Mouse (Mus musculus) lung, postnatal 0 days (tissue): ENCODE data around the gene Pdzd7. TPM values are rescaled to one million over a fixed set of nuclear protein-coding genes. Genes with fewer than 3 reads are reported as not detected.

Experiments
- ATAC-seq: fragments of 200-750 bp; cut with Nextera tagmentation; 2 replicates; pipeline ENCODE4 v1.8.0; 2017; ENCODE audit warnings: moderate library complexity
- DNase-seq: peaks from one replicate; pipeline ENCODE4 v3.0.0-alpha.2; 2016; ENCODE audit warnings: low spot score
- H3K27ac ChIP-seq: fragments of 300-500 bp; sonication (generic); 2 replicates; pipeline ENCODE4 v1.5.1; 2014; ENCODE audit warnings: antibody characterized with exemption, mild to moderate bottlenecking, low read length, mixed read lengths
- H3K27me3 ChIP-seq: fragments of 300-500 bp; sonication (generic); replicated peaks from 2 replicates; pipeline ENCODE4 v1.6.1; 2014; ENCODE audit warnings: low read length, mixed read lengths; ENCODE audit not compliant: insufficient read depth
- H3K36me3 ChIP-seq: fragments of 300-500 bp; sonication (generic); 2 replicates; pipeline ENCODE4 v1.6.1; 2014; ENCODE audit warnings: low read length, mixed read lengths; ENCODE audit not compliant: insufficient read depth
- H3K4me1 ChIP-seq: fragments of 300-500 bp; sonication (generic); 2 replicates; pipeline ENCODE4 v1.6.1; 2014; ENCODE audit warnings: antibody characterized with exemption, low read depth, low read length, mixed read lengths; ENCODE audit not compliant: insufficient read depth
- H3K4me2 ChIP-seq: fragments of 300-500 bp; sonication (generic); replicated peaks from 2 replicates; pipeline ENCODE4 v1.6.1; 2014; ENCODE audit warnings: low read depth, mild to moderate bottlenecking, low read length, moderate library complexity, mixed read lengths
- H3K4me3 ChIP-seq: fragments of 300-500 bp; sonication (generic); 2 replicates; pipeline ENCODE4 v1.5.1; 2014; ENCODE audit warnings: low read depth, low read length
- H3K9ac ChIP-seq: fragments of 300-500 bp; sonication (generic); replicated peaks from 2 replicates; pipeline ENCODE4 v1.6.1; 2014; ENCODE audit warnings: low read depth, mild to moderate bottlenecking
- H3K9me3 ChIP-seq: fragments of 300-500 bp; sonication (generic); 2 replicates; pipeline ENCODE4 v1.6.1; 2016; ENCODE audit warnings: low read length, mixed read lengths
- CTCF ChIP-seq: IDR thresholded peaks from 2 replicates; pipeline ENCODE4 v1.5.1; 2016; ENCODE audit warnings: antibody characterized with exemption, mild to moderate bottlenecking
- EP300 ChIP-seq: IDR thresholded peaks from 2 replicates; pipeline ENCODE4 v1.6.1; 2016; ENCODE audit warnings: antibody characterized with exemption, mild to moderate bottlenecking, control low read depth
- WGBS: fragments of 180-500 bp; shearing (Covaris S2); extraction: QIAGEN DNeasy Blood & Tissue Kit; methylation state at CpG from one replicate; pipeline ENCODE4 v1.1.7; 2014; 5-methylcytosine and 5-hydroxymethylcytosine counted together
- polyA plus RNA-seq: library from polyadenylated mRNA; unstranded; fragments of >200 nt; fragmentation: Nextera tagmentation; extraction: Ambion mirVana; gene quantifications from 2 replicates; pipeline ENCODE4 v1.2.1, GENCODE M21; 2015

The Pdzd7 gene
- polyA plus RNA-seq, 1 experiment from 2014 or later = 0.12 TPM

- no peak overlapping the region for H3K4me2 ChIP-seq
- WGBS = 44% methylated on average over 20 of the region's 20 CpGs
- ATAC-seq (peak; percentile 57), DNase-seq (peak; percentile 65)
- H3K27ac ChIP-seq = no peak overlapping the region
- no peak for TF ChIP-seq EP300
- peak; percentile 77 for TF ChIP-seq CTCF
- H3K36me3 ChIP-seq = no peaks in the 10 kb centered on the region
- H3K27me3 ChIP-seq = peaks cover 28% of the 10 kb centered on the region
- H3K9ac ChIP-seq = no peak overlapping the region
- no peaks in the 10 kb centered on the region; the same call in 1 of the 2 replicates for H3K4me1 ChIP-seq
- no peak overlapping the region for H3K4me3 ChIP-seq
- H3K9me3 ChIP-seq = no peaks in the 10 kb centered on the region
Observed at GRCm38 (mm10) chr19:45063565-45064292, 18.2 kb upstream of the Pdzd7 start.

GRCm38 (mm10) chr19:45058841-45059240 lies 13.3 kb upstream of the Pdzd7 start:
- Histone ChIP-seq H3K36me3 (no peaks in the 10 kb centered on the region), H3K9me3 (no peaks in the 10 kb centered on the region), H3K4me3 (peak overlapping the region; percentile 56), H3K4me2 (peak overlapping the region; percentile 74), H3K27ac (peak overlapping the region; percentile 97), H3K27me3 (no peaks in the 10 kb centered on the region), H3K9ac (peak overlapping the region; percentile 59), H3K4me1 (peaks cover 10% of the 10 kb centered on the region; the same call in 1 of the 2 replicates)
- WGBS = 1% methylated on average over 14 of the region's 14 CpGs
- no peak; the same call in 1 of the 2 replicates for ATAC-seq
- TF ChIP-seq CTCF (no peak), EP300 (no peak)
- no peak for DNase-seq

GRCm38 (mm10) chr19:45058113-45058839 lies 12.8 kb upstream of the Pdzd7 start:
- Histone ChIP-seq H3K4me2 (peak overlapping the region; percentile 74), H3K27ac (peak overlapping the region; percentile 97), H3K9me3 (no peaks in the 10 kb centered on the region), H3K36me3 (no peaks in the 10 kb centered on the region), H3K4me1 (peaks cover 10% of the 10 kb centered on the region; the same call in 1 of the 2 replicates), H3K27me3 (no peaks in the 10 kb centered on the region), H3K4me3 (peak overlapping the region; percentile 56), H3K9ac (peak overlapping the region; percentile 59)
- TF ChIP-seq EP300 (peak; percentile 91), CTCF (peak; percentile 12; the same call in 1 of the 2 replicates)
- DNase-seq = peak; percentile 99
- under 1% methylated on average over 34 of the region's 34 CpGs for WGBS
- peak; percentile 92 for ATAC-seq

GRCm38 (mm10) chr19:45057724-45058112 lies 12.2 kb upstream of the Pdzd7 start:
- Histone ChIP-seq H3K4me3 (peak overlapping the region; percentile 56), H3K27ac (peak overlapping the region; percentile 97), H3K9ac (peak overlapping the region; percentile 43), H3K4me2 (peak overlapping the region; percentile 74), H3K27me3 (no peaks in the 10 kb centered on the region), H3K36me3 (no peaks in the 10 kb centered on the region), H3K4me1 (peaks cover 10% of the 10 kb centered on the region; the same call in 1 of the 2 replicates), H3K9me3 (no peaks in the 10 kb centered on the region)
- TF ChIP-seq EP300 (no peak), CTCF (no peak)
- 26% methylated on average over 7 of the region's 7 CpGs for WGBS
- no peak for ATAC-seq
- DNase-seq = no peak

- 0 out of 2 replicates have a peak, but pooled peaks cover 4% of the 10 kb centered on the region for H3K36me3 ChIP-seq
- no peak for TF ChIP-seq EP300
- no peak for TF ChIP-seq CTCF
- ATAC-seq = no peak
- no peak overlapping the region for H3K4me3 ChIP-seq
- WGBS = 50% methylated on average over 7 of the region's 7 CpGs
- H3K9me3 ChIP-seq = no peaks in the 10 kb centered on the region
- DNase-seq = peak; percentile 67
- peak overlapping the region; percentile 97 for H3K27ac ChIP-seq
- no peaks in the 10 kb centered on the region for H3K27me3 ChIP-seq
- H3K9ac ChIP-seq = peak overlapping the region; percentile 43; the same call in 1 of the 2 replicates
- H3K4me2 ChIP-seq = peak overlapping the region; percentile 74
- peaks cover 10% of the 10 kb centered on the region; the same call in 1 of the 2 replicates for H3K4me1 ChIP-seq
Observed at GRCm38 (mm10) chr19:45056908-45057698, 11.6 kb upstream of the Pdzd7 start.
